Mouse (Mus musculus) lung, postnatal 0 days (tissue): ENCODE data around the gene Dcun1d3. TPM values are rescaled to one million over a fixed set of nuclear protein-coding genes. Genes with fewer than 3 reads are reported as not detected.

Experiments used
- ATAC-seq: fragments of 200-750 bp; cut with Nextera tagmentation; 2 replicates; pipeline ENCODE4 v1.8.0; 2017; ENCODE audit warnings: moderate library complexity
- DNase-seq: peaks from one replicate; pipeline ENCODE4 v3.0.0-alpha.2; 2016; ENCODE audit warnings: low spot score
- H3K27ac ChIP-seq: fragments of 300-500 bp; sonication (generic); 2 replicates; pipeline ENCODE4 v1.5.1; 2014; ENCODE audit warnings: antibody characterized with exemption, mild to moderate bottlenecking, low read length, mixed read lengths
- H3K27me3 ChIP-seq: fragments of 300-500 bp; sonication (generic); replicated peaks from 2 replicates; pipeline ENCODE4 v1.6.1; 2014; ENCODE audit warnings: low read length, mixed read lengths; ENCODE audit not compliant: insufficient read depth
- H3K36me3 ChIP-seq: fragments of 300-500 bp; sonication (generic); 2 replicates; pipeline ENCODE4 v1.6.1; 2014; ENCODE audit warnings: low read length, mixed read lengths; ENCODE audit not compliant: insufficient read depth
- H3K4me1 ChIP-seq: fragments of 300-500 bp; sonication (generic); 2 replicates; pipeline ENCODE4 v1.6.1; 2014; ENCODE audit warnings: antibody characterized with exemption, low read depth, low read length, mixed read lengths; ENCODE audit not compliant: insufficient read depth
- H3K4me2 ChIP-seq: fragments of 300-500 bp; sonication (generic); replicated peaks from 2 replicates; pipeline ENCODE4 v1.6.1; 2014; ENCODE audit warnings: low read depth, mild to moderate bottlenecking, low read length, moderate library complexity, mixed read lengths
- H3K4me3 ChIP-seq: fragments of 300-500 bp; sonication (generic); 2 replicates; pipeline ENCODE4 v1.5.1; 2014; ENCODE audit warnings: low read depth, low read length
- H3K9ac ChIP-seq: fragments of 300-500 bp; sonication (generic); replicated peaks from 2 replicates; pipeline ENCODE4 v1.6.1; 2014; ENCODE audit warnings: low read depth, mild to moderate bottlenecking
- H3K9me3 ChIP-seq: fragments of 300-500 bp; sonication (generic); 2 replicates; pipeline ENCODE4 v1.6.1; 2016; ENCODE audit warnings: low read length, mixed read lengths
- CTCF ChIP-seq: IDR thresholded peaks from 2 replicates; pipeline ENCODE4 v1.5.1; 2016; ENCODE audit warnings: antibody characterized with exemption, mild to moderate bottlenecking
- EP300 ChIP-seq: IDR thresholded peaks from 2 replicates; pipeline ENCODE4 v1.6.1; 2016; ENCODE audit warnings: antibody characterized with exemption, mild to moderate bottlenecking, control low read depth
- WGBS: fragments of 180-500 bp; shearing (Covaris S2); extraction: QIAGEN DNeasy Blood & Tissue Kit; methylation state at CpG from one replicate; pipeline ENCODE4 v1.1.7; 2014; 5-methylcytosine and 5-hydroxymethylcytosine counted together
- polyA plus RNA-seq: library from polyadenylated mRNA; unstranded; fragments of >200 nt; fragmentation: Nextera tagmentation; extraction: Ambion mirVana; gene quantifications from 2 replicates; pipeline ENCODE4 v1.2.1, GENCODE M21; 2015

The Dcun1d3 gene
- polyA plus RNA-seq, 1 experiment from 2014 or later = 7.7 TPM

GRCm38 (mm10) chr7:119894818-119895544 lies 1.1 kb downstream of the Dcun1d3 start:
- peak overlapping the region; percentile 92 for H3K4me2 ChIP-seq
- H3K9ac ChIP-seq = peak overlapping the region; percentile 67
- H3K27me3 ChIP-seq = no peaks in the 10 kb centered on the region
- under 1% methylated on average over 15 of the region's 15 CpGs for WGBS
- H3K9me3 ChIP-seq = no peaks in the 10 kb centered on the region
- H3K27ac ChIP-seq = peak overlapping the region; percentile 94
- peaks cover 4% of the 10 kb centered on the region for H3K4me1 ChIP-seq
- ATAC-seq (no peak; the same call in 1 of the 2 replicates), DNase-seq (peak; percentile 37)
- H3K4me3 ChIP-seq = peak overlapping the region; percentile 75
- H3K36me3 ChIP-seq = no peaks in the 10 kb centered on the region
- TF ChIP-seq EP300 = no peak
- TF ChIP-seq CTCF = no peak

DNA sequence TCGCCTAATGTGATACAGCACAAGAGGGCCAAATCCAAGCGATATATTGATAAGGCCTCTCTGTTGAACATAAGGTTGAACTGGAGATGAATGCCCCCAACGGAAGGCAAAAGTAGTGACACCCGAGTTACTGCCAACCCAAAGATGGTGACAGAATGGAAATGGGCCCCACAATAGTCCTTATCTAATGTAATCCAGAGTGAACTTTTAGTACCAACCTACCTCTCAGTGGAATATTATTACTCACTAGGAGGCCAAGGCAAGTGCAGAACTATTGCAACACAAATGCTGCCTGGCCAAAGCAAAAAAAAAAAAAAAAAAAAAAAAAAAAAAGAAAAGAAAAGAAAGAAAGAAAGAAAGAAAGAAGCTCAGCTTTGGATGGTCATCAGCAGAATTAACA lies 3.4 kb downstream of the Dcun1d3 start:
- Histone ChIP-seq H3K27me3 (no peaks in the 10 kb centered on the region), H3K9ac (no peak overlapping the region), H3K27ac (no peak overlapping the region), H3K4me1 (peaks cover 4% of the 10 kb centered on the region), H3K4me2 (no peak overlapping the region), H3K4me3 (no peak overlapping the region), H3K9me3 (no peaks in the 10 kb centered on the region), H3K36me3 (no peaks in the 10 kb centered on the region)
- no peak for ATAC-seq
- TF ChIP-seq CTCF = no peak
- TF ChIP-seq EP300 = no peak
- DNase-seq = no peak
- WGBS = 88% methylated on average over 4 of the region's 4 CpGs

DNA sequence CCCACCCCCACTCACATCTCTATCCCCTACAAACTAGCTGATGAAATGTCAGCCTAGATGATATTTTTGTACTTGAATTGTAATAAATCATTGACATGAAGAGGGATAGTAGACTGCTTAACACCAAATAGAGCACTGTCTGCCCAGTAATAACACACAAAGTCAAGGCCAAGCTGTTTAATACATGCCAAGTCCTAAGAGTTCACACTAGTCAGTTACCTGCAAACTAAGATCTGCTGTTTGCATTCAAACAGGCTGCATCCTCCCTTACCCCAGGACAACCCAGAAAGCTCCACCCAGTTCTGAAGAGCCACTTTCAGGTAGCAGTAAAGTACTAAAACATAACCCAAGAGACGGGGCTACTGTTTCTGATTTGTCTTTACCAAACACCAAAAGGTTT lies 3.9 kb downstream of the Dcun1d3 start:
- peaks cover 4% of the 10 kb centered on the region for H3K4me1 ChIP-seq
- H3K4me2 ChIP-seq = no peak overlapping the region
- H3K27ac ChIP-seq = no peak overlapping the region
- no peak overlapping the region for H3K4me3 ChIP-seq
- DNase-seq (no peak), ATAC-seq (no peak)
- H3K27me3 ChIP-seq = no peaks in the 10 kb centered on the region
- H3K9ac ChIP-seq = no peak overlapping the region
- no peaks in the 10 kb centered on the region for H3K36me3 ChIP-seq
- TF ChIP-seq CTCF (no peak), EP300 (no peak)
- WGBS = 60% methylated on average over 1 of the region's 1 CpGs
- H3K9me3 ChIP-seq = no peaks in the 10 kb centered on the region

GRCm38 (mm10) chr7:119887887-119888286 lies 8.2 kb downstream of the Dcun1d3 start:
- TF ChIP-seq EP300 (no peak), CTCF (no peak)
- ATAC-seq (no peak), DNase-seq (no peak)
- WGBS = 84% methylated on average over 4 of the region's 4 CpGs
- H3K4me2 ChIP-seq = no peak overlapping the region
- no peaks in the 10 kb centered on the region for H3K27me3 ChIP-seq
- no peak overlapping the region for H3K4me3 ChIP-seq
- H3K4me1 ChIP-seq = no peaks in the 10 kb centered on the region
- no peak overlapping the region for H3K9ac ChIP-seq
- H3K27ac ChIP-seq = no peak overlapping the region
- no peaks in the 10 kb centered on the region for H3K9me3 ChIP-seq
- H3K36me3 ChIP-seq = no peaks in the 10 kb centered on the region

GRCm38 (mm10) chr7:119881229-119881628 lies 14.9 kb downstream of the Dcun1d3 start:
- no peaks in the 10 kb centered on the region for H3K9me3 ChIP-seq
- no peak for ATAC-seq
- H3K9ac ChIP-seq = no peak overlapping the region
- no peak for TF ChIP-seq EP300
- TF ChIP-seq CTCF = no peak
- H3K4me3 ChIP-seq = no peak overlapping the region
- no peaks in the 10 kb centered on the region; the same call in 1 of the 2 replicates for H3K4me1 ChIP-seq
- no peaks in the 10 kb centered on the region for H3K27me3 ChIP-seq
- no peaks in the 10 kb centered on the region for H3K36me3 ChIP-seq
- WGBS = 53% methylated on average over 2 of the region's 2 CpGs
- no peak overlapping the region for H3K4me2 ChIP-seq
- no peak for DNase-seq
- H3K27ac ChIP-seq = no peak overlapping the region

- H3K36me3 ChIP-seq = no peaks in the 10 kb centered on the region
- H3K27me3 ChIP-seq = no peaks in the 10 kb centered on the region
- ATAC-seq = peak; percentile 63
- 53% methylated on average over 5 of the region's 5 CpGs for WGBS
- DNase-seq = peak; percentile 74
- H3K9me3 ChIP-seq = no peaks in the 10 kb centered on the region
- no peak for TF ChIP-seq EP300
- no peak for TF ChIP-seq CTCF
- 0 out of 2 replicates have a peak overlapping the region, but pooled peaks have one; percentile 6 for H3K27ac ChIP-seq
- no peak overlapping the region for H3K4me2 ChIP-seq
- H3K4me1 ChIP-seq = no peaks in the 10 kb centered on the region; the same call in 1 of the 2 replicates
- no peak overlapping the region for H3K4me3 ChIP-seq
- no peak overlapping the region for H3K9ac ChIP-seq
Measured at GRCm38 (mm10) chr7:119880345-119880744, 15.8 kb downstream of the Dcun1d3 start.
